Mouse (Mus musculus): ENCODE data around the gene Prima1.
A peak's percentile ranks its signal among the peaks of the same experiment; 100 is the strongest.

Prima1 gene

GRCm38 (mm10) chr12:103242083-103242581 is at the start of gene Prima1:
Prima1 (minus strand) TSS chr12:103242150.
- DNase-seq, result peak; percentile 70 to 81

GRCm38 (mm10) chr12:103287276-103287675 is 45.3 kb upstream of the Prima1 start:
- no peak for DNase-seq

GRCm38 (mm10) chr12:103283411-103283810 is 41.5 kb upstream of the Prima1 start:
- peak; percentile 45 to 82 for DNase-seq

- no peak for DNase-seq
Measured at GRCm38 (mm10) chr12:103282936-103283335, 41.0 kb upstream of the Prima1 start.

GRCm38 (mm10) chr12:103281912-103282311 is 40.0 kb upstream of the Prima1 start:
- DNase-seq, result peak; percentile 80 to 93

- DNase-seq, result no peak
Measured at GRCm38 (mm10) chr12:103281491-103281890, 39.5 kb upstream of the Prima1 start.

- DNase-seq, result no peak
Measured at GRCm38 (mm10) chr12:103276422-103276821, 34.5 kb upstream of the Prima1 start.

GRCm38 (mm10) chr12:103273732-103274131 is 31.8 kb upstream of the Prima1 start:
- DNase-seq, result no peak

GRCm38 (mm10) chr12:103273051-103273450 is 31.1 kb upstream of the Prima1 start:
- no peak for DNase-seq

GRCm38 (mm10) chr12:103272176-103272575 is 30.2 kb upstream of the Prima1 start:
- DNase-seq, result no peak

- no peak for DNase-seq
Measured at GRCm38 (mm10) chr12:103266605-103267004, 24.7 kb upstream of the Prima1 start.

GRCm38 (mm10) chr12:103262017-103262865 is 20.3 kb upstream of the Prima1 start:
- DNase-seq, result peak; percentile 54 to 55

GRCm38 (mm10) chr12:103252901-103253434 is 11.0 kb upstream of the Prima1 start:
- DNase-seq, result no peak

- peak in 1 of 2 experiments; percentile 10 for DNase-seq
Measured at GRCm38 (mm10) chr12:103251151-103251550, 9.2 kb upstream of the Prima1 start.

GRCm38 (mm10) chr12:103250333-103250732 is 8.4 kb upstream of the Prima1 start:
- no peak for DNase-seq

GRCm38 (mm10) chr12:103243041-103243440 is 1.1 kb upstream of the Prima1 start:
- DNase-seq, result no peak

- DNase-seq, result peak; percentile 50 to 74
Measured at GRCm38 (mm10) chr12:103242591-103243025, 658 bp upstream of the Prima1 start.

GRCm38 (mm10) chr12:103241311-103242082 is 453 bp downstream of the Prima1 start:
- DNase-seq, result peak in 1 of 2 experiments; percentile 6

GRCm38 (mm10) chr12:103238924-103239460 is 3.0 kb downstream of the Prima1 start:
- DNase-seq, result no peak

- peak; percentile 58 to 61 for DNase-seq
Measured at GRCm38 (mm10) chr12:103235856-103236255, 6.1 kb downstream of the Prima1 start.

GRCm38 (mm10) chr12:103235251-103235650 is 6.7 kb downstream of the Prima1 start:
- peak in 1 of 2 experiments; percentile 37 for DNase-seq

- DNase-seq, result no peak
Measured at GRCm38 (mm10) chr12:103229058-103229457, 12.9 kb downstream of the Prima1 start.

- no peak for DNase-seq
Measured at GRCm38 (mm10) chr12:103226121-103226520, 15.8 kb downstream of the Prima1 start.
